Mouse (Mus musculus): ENCODE results near the gene Fbxo7.

DNA sequence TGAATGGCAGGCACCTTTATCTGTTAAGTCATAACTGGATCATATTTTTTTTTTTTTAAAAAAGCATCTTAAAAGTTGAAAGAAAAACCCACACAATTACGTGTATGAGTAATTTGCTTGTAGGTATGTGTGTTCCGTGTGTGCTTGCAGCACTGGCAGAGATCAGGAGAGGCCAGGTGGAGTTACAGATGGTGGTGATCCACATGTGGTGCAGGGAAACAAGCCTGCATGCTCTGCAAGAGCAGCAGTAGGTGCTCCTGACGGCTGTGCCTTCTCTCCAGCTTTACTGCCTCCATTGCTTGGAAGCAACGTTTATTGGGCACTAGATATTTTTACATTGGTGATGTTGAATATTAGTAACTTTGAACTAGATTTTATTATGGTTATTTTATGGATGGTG, 21.9 kb downstream of the Fbxo7 start:
- TF ChIP-seq GATA1 (IDR thresholded peaks at IDR 0.05; ENCODE audit: borderline replicate concordance, low read length) = no peak
- no peak for TF ChIP-seq FLI1 (IDR thresholded peaks at IDR 0.05; ENCODE audit: low read length)

Measured in megakaryocyte, embryonic 14.5 days (primary cell).